Mouse (Mus musculus) midbrain, embryonic 10.5 days (tissue): ENCODE results near the gene Arpc5. TPM values are rescaled to one million over a fixed set of nuclear protein-coding genes. Genes with fewer than 3 reads are reported as not detected.
"Not testable (repeated sequence)": the region's sequence is repeated elsewhere in the genome, so short reads cannot be mapped to it uniquely, and the experiment has no call there.

ENCODE experiments used
- DNase-seq: peaks from one replicate; pipeline ENCODE4 v3.0.0-alpha.2; 2017; ENCODE audit warnings: low spot score
- H3K27ac ChIP-seq: fragments of 300-500 bp; sonication (generic); replicated peaks from 2 replicates; pipeline ENCODE4 v1.5.1; 2016; ENCODE audit warnings: mild to moderate bottlenecking
- H3K27me3 ChIP-seq: fragments of 300-500 bp; sonication (generic); 2 replicates; pipeline ENCODE4 v1.6.1; 2016; ENCODE audit warnings: low read depth, mild to moderate bottlenecking; ENCODE audit not compliant: poor library complexity, severe bottlenecking
- H3K36me3 ChIP-seq: fragments of 300-500 bp; sonication (generic); 2 replicates; pipeline ENCODE4 v1.6.1; 2016; ENCODE audit warnings: mild to moderate bottlenecking, moderate library complexity
- H3K4me1 ChIP-seq: fragments of 300-500 bp; sonication (generic); 2 replicates; pipeline ENCODE4 v1.6.1; 2016
- H3K4me3 ChIP-seq: fragments of 300-500 bp; sonication (generic); 2 replicates; pipeline ENCODE4 v1.5.1; 2016; ENCODE audit warnings: mild to moderate bottlenecking, moderate library complexity
- H3K9me3 ChIP-seq: fragments of 300-500 bp; sonication (generic); replicated peaks from 2 replicates; pipeline ENCODE4 v1.6.1; 2016; ENCODE audit warnings: mild to moderate bottlenecking
- WGBS: fragments of 180-500 bp; shearing (Covaris S2); methylation state at CpG from one replicate; pipeline ENCODE4 v1.1.7; 2016; 5-methylcytosine and 5-hydroxymethylcytosine counted together
- polyA plus RNA-seq: library from polyadenylated mRNA; unstranded; fragments of >200 nt; fragmentation: Nextera tagmentation; extraction: Ambion mirVana; gene quantifications from 2 replicates; pipeline ENCODE4 v1.2.1, GENCODE M21; 2016

Gene Arpc5
- polyA plus RNA-seq, 1 experiment from 2014 or later = 207 TPM

DNA sequence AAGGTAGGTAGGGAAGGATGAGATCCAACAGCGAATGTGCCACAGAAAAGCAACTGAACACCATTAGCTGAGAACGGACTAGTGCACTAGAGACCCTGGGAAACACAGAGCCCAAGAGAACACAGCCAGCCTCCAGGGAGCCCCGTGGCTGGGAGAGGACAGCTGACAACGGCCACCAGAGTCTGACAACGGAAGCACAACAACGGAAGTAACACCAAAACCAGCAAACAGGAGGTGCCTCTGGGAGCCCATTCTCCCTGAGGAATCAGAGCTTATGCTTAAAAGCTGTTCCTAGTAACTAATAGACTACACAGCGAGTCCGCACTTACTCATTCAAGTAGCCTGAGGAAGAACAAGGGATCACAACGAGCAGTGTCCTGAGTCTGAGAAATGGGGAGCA, 17.1 kb upstream of the Arpc5 start:
- H3K27me3 ChIP-seq = no peaks in the 10 kb centered on the region
- H3K4me3 ChIP-seq = no peak overlapping the region
- no peak overlapping the region for H3K27ac ChIP-seq
- DNase-seq = no peak
- H3K4me1 ChIP-seq = peaks cover 11% of the 10 kb centered on the region; the same call in 1 of the 2 replicates
- H3K9me3 ChIP-seq = no peaks in the 10 kb centered on the region
- 75% methylated on average over 9 of the region's 9 CpGs for WGBS
- no peaks in the 10 kb centered on the region for H3K36me3 ChIP-seq

DNA sequence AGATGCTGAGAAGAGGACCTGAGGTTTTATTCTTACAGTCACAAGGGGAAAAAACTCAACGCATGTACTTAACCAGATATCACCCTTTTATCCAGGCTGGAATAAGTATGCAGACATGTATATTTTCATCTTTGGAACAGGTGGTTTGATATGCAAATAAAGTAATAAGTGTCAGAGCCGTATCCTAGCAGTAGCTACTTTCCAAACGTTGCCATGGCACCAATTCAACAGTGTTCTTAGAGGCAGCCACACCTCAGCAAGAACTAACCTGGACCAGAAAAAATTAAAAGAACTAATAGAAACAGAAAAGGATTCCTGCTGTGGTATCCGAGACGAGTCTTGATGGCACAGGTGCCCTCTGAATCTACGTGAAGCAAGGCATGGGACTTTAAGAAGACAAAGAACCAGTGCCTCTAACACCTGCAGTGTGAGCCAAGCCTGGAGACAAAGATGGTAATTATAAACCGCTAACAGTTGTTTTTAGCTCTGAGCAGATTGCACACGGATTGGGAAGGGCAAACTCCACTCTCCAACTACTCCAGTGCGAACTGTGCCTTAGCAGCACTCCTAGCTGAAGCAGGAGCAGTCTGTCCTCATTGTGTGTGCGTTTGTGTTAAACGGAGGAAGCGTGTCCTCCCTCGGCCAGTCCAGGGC, 15.9 kb upstream of the Arpc5 start, which contains the start of gene Apobec4:
Apobec4 (plus strand) TSS at position 240 of the 654 bp plus-strand sequence.
- no peaks in the 10 kb centered on the region for H3K9me3 ChIP-seq
- H3K4me3 ChIP-seq = no peak within 1 kb of the TSS
- peaks cover 11% of the 10 kb centered on the region; the same call in 1 of the 2 replicates for H3K4me1 ChIP-seq
- H3K27ac ChIP-seq = no peak within 1 kb of the TSS
- no peaks in the 10 kb centered on the region for H3K27me3 ChIP-seq
- no peak for DNase-seq
- no peaks in the 10 kb centered on the region for H3K36me3 ChIP-seq
- 76% methylated on average over 13 of the region's 13 CpGs for WGBS

DNA sequence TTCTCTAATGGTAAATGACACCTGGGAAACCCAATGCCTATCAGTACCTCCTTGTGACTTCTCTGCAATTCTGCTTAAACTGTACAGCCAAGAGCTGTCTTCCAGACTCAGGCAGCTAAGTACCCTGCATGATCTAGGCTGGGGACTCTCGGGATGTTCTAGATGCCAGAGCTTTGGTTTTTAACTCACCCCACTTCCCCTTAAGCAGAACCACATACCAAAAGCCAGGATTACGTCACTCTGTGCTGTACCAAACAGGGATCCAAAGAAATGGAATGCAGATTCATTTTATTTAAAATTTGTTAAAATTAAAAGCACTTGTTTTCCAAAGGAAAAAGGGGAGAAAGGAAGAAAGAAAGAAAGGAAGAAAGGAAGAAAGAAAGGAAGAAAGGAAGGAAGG, 4.6 kb upstream of the Arpc5 start:
- DNase-seq = no peak
- Histone ChIP-seq H3K27ac (no peak overlapping the region), H3K9me3 (no peaks in the 10 kb centered on the region), H3K4me3 (no peak overlapping the region), H3K27me3 (peaks cover 30% of the 10 kb centered on the region), H3K36me3 (no peaks in the 10 kb centered on the region), H3K4me1 (peaks cover 9% of the 10 kb centered on the region)
- WGBS = 87% methylated on average over 2 of the region's 2 CpGs

DNA sequence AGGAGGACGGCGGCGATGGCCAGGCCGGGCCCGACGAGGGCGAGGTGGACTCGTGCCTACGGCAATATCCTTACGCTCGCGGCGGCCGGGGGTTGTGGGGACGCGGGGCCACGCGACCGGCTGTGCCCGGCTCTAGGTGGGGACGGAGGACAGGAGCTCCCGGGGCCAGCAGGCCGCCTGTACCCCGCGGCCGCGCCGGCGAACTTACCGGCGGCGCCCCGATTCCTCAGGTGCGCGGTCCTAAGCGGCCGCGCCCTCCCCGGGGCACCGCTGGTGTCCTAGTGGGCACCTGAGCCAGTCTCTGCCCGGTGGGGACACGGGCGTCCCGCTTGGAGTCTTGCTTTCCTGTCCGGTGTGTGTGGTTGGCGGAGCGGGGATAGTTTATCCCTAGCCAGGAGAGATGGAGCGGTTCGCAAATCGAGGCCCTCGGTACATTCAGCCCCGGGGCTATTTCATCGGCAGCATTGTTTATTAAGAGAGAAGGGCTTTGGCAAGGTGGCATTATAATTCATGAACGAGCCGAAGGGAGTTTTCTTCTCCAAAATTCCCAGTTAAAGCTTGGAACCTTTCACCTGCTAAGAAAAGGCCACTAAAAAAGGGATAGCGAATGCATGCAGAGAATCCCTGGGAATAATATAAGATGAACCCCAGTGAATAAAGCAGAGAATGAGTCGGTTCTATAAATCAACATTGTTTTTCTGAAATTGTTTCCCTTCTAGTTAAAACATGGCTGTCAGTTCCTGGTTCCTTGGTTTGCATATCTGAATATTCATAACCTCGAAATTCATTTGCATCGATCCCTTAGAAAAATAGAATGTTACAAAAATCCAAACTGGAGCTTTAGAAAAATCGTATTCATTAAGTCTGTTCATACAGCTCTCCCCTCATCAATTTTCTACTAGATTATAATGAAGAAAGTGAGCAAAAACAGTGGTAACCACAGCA, 734 bp downstream of the Arpc5 start:
- no peaks in the 10 kb centered on the region for H3K9me3 ChIP-seq
- peak overlapping the region; percentile 79 for H3K4me3 ChIP-seq
- peak overlapping the region; percentile 91 for H3K27ac ChIP-seq
- H3K36me3 ChIP-seq = peaks cover 25% of the 10 kb centered on the region
- H3K27me3 ChIP-seq = peaks cover 30% of the 10 kb centered on the region
- peaks cover 16% of the 10 kb centered on the region for H3K4me1 ChIP-seq
- 2% methylated on average over 60 of the region's 60 CpGs for WGBS
- no peak for DNase-seq

DNA sequence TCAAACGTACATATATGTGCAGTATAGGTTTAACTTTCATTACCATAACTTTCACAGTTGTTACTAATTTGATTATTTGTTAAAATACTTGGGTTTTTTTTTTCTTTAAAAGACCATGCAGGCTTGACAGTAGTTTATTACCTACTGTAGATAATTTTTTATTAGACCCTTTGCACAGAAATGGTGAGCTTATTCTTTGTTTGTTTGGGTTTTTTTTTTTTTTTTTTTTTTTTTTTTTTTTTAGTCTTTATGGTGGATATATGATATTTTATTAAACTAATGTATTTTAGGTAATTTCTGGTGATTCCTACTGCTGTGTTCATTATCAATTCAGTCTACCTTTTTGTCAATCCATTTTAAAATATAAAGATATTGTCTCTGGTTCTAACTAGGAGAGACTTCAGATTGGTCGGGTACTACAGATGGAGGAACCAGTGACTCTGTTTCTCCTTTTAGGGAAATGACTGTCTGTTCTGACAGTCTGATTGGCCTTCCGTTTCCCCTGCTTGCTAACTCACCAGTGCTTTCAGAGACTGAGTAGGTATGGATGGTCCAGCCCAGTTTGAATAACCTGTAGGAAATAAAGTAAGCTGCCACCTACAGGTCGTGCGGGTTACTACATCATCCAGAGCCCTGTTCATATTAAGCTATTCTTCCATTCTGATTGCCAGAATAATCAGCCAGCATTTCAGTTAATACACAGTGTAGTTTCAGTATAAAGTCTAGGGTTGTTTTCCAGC, 1.6 kb downstream of the Arpc5 start:
- Histone ChIP-seq H3K4me1 (peaks cover 16% of the 10 kb centered on the region), H3K36me3 (peaks cover 32% of the 10 kb centered on the region), H3K27me3 (peaks cover 30% of the 10 kb centered on the region), H3K27ac (no peak overlapping the region), H3K9me3 (no peaks in the 10 kb centered on the region), H3K4me3 (peak overlapping the region; percentile 79)
- peak; percentile 80 for DNase-seq
- 12% methylated on average over 5 of the region's 5 CpGs for whole genome bisulfite sequencing

DNA sequence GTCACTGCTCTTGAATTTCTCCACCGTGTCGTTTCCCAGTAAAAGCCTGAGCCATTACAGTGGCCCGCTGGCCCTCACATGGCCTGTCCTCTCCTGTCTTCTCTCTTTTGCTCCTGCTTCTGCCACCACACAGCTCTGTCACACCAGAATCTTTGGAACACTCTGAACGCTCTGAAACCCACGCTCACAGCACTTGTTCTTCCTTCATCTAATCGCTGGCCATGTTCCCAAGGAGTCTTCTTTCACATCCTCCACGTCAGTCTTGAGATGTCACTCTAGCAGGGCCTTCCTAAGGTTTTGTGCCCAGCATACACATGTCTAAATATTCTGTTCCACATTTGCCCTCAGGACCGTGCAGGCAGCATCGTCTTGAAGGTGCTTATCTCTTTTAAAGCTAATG, 4.7 kb downstream of the Arpc5 start:
- H3K27ac ChIP-seq = no peak overlapping the region
- 92% methylated on average over 9 of the region's 9 CpGs for WGBS
- H3K36me3 ChIP-seq = peaks cover 63% of the 10 kb centered on the region
- peaks cover 8% of the 10 kb centered on the region for H3K4me1 ChIP-seq
- no peaks in the 10 kb centered on the region for H3K9me3 ChIP-seq
- no peak overlapping the region for H3K4me3 ChIP-seq
- DNase-seq = no peak
- no peaks in the 10 kb centered on the region for H3K27me3 ChIP-seq

DNA sequence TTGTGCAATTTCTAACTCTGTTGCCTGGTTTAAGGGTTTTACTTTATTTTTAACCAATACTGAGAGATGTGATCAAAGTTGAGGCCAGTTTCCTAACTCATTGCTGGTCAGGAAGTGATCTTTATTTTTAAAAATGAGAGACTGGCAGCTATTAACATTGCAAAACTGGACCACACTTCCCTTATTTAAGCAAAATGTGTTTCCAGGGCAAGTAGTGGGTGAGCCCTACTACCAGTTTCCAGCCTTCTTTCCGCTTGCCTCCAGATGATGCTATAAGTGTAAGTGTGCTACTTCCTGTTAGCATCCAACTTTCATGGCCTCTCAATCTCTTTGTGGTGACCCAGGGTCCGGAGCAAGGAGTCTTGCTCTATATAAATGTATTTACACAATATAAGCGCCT, 8.3 kb downstream of the Arpc5 start:
- not testable (repeated sequence) for H3K9me3 ChIP-seq, H3K27ac ChIP-seq, H3K4me1 ChIP-seq, H3K4me3 ChIP-seq, DNase-seq, H3K27me3 ChIP-seq
- peaks cover 61% of the 10 kb centered on the region for H3K36me3 ChIP-seq
- WGBS = 96% methylated on average over 3 of the region's 3 CpGs

DNA sequence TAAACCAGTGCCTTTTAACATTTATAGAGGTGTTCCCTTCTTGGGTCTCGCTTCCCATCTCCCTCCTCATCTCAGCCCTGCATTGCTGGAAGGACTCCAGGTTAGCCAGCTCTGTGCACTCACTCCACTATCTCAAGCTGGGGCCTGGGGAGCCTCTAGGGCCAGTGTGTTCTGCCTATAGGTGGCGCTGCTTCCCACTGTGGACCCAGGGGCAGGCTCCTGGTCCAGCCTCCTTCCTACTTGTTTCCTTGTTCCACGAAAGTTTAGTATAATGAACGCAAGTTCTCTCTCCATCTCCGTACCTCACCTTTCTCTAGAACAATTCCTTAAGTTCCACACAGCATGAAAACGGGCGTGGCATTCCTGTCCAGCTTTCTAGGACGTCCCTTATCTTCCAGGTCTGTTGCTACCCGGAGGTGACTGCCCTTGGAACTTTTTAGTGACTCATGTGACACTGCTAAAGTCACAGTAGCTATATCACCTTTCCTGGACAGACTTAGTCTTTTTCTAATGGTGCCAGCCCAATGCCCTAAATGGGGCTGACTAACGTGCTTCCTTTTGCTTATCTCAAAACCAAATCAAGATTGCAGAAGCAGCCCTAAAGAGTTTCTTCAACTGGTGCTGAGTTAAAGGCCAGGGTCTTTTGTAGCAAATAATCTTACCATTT, 12.9 kb downstream of the Arpc5 start:
- no peaks in the 10 kb centered on the region for H3K9me3 ChIP-seq
- 41% methylated on average over 10 of the region's 10 CpGs for WGBS

DNA sequence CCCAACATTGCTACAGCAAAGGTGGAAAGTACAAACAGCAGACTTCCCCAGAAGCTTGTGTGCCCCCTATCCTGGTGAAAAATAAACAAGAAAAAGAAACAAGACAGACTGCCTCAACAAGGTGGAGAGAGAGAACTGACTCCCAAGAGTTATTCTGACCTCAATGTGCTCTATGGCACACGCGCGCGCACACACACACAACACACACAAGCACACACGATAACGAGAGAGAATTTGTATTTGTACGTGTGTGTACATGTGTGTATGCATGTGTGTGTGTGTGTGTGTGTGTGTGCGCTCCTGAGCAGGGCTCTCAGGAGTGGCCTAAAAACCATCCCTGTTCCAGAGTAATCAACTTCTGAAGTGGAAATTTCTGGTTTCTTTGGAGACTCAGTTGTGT, 18.3 kb downstream of the Arpc5 start:
- H3K9me3 ChIP-seq = no peaks in the 10 kb centered on the region
- H3K27ac ChIP-seq = no peak overlapping the region
- H3K4me3 ChIP-seq = no peak overlapping the region
- H3K27me3 ChIP-seq = no peaks in the 10 kb centered on the region
- 95% methylated on average over 8 of the region's 8 CpGs for WGBS
- H3K36me3 ChIP-seq = no peaks in the 10 kb centered on the region
- peaks cover 17% of the 10 kb centered on the region for H3K4me1 ChIP-seq
- DNase-seq = no peak

More for the DNA sequence above, 12.9 kb downstream of the Arpc5 start:
- H3K36me3 ChIP-seq = peaks cover 24% of the 10 kb centered on the region
- DNase-seq = peak; percentile 63
- no peaks in the 10 kb centered on the region for H3K27me3 ChIP-seq
- no peak overlapping the region for H3K4me3 ChIP-seq
- H3K27ac ChIP-seq = no peak overlapping the region
- H3K4me1 ChIP-seq = no peaks in the 10 kb centered on the region

DNA sequence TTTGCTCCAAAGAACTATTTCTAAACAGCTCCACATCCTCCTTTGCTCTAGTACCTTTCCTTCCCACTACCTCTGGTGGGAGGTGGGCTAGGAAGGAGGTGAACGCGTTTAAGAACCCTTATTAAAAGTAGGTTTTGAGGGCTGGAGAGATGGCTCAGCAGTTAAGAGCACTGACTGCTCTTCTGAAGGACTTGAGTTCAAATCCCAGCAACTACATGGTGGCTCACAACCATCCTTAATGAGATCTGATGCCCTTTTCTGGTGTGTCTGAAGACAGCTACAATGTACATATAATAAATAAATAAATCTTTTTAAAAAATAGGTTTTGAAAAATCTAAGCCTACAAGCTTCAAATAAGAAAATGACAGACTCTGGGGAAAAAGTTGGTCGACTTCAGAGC, 19.1 kb downstream of the Arpc5 start:
- H3K27ac ChIP-seq, DNase-seq, H3K36me3 ChIP-seq, H3K4me3 ChIP-seq, H3K9me3 ChIP-seq, H3K27me3 ChIP-seq: not testable (repeated sequence)
- WGBS = 92% methylated on average over 3 of the region's 3 CpGs
- peaks cover 19% of the 10 kb centered on the region for H3K4me1 ChIP-seq

DNA sequence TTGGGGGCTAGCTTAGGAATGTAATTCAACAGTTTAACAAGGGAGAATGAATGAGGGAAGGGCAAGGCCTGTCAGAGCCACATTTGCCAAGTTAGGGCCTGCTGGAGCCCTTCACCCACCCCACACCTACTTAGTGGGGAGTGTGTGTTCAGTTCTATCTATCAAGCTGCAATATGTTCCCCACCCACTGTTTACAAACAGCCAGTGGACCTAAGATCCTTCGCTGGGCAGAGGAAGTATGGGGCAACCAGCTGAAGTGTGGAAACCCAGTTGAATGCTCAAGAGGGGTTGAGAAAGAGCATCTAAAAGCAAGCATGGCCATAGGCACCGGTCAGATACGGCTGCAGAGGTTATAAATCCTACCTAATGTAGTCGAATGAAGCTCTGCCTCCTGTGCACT, 20.6 kb downstream of the Arpc5 start:
- Histone ChIP-seq H3K27ac (no peak overlapping the region), H3K9me3 (no peaks in the 10 kb centered on the region), H3K27me3 (no peaks in the 10 kb centered on the region), H3K36me3 (no peaks in the 10 kb centered on the region), H3K4me3 (no peak overlapping the region), H3K4me1 (peaks cover 30% of the 10 kb centered on the region)
- DNase-seq = no peak
- WGBS = 93% methylated on average over 4 of the region's 4 CpGs

DNA sequence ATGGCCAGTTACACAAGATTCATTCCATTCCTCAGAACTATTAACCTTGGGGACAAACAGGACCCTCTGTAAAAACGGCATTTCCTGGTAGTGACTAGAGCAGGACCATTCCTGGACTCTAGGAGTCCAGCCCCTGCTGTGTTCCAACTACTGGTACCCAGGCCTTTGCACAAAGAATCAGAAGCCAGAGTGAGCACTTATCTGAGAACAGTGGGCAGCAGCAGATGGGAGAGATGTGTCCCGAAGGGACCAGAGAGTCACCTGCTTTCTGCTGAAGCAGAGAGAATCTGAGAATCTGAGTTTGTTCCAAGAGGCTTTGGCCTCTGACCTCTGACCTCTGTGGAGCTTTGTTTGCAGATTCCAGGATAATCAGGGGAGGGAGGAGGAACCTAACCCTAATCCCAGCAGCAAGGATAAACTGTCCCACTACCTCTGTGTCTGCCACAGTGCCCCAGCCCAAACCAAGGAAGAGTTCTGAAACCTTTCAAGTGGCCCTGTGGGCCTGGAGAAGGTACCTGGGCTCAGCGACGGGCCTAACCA, 21.8 kb downstream of the Arpc5 start:
- peak; percentile 39 for DNase-seq
- Histone ChIP-seq H3K4me3 (no peak overlapping the region), H3K27ac (peak overlapping the region; percentile 72), H3K27me3 (no peaks in the 10 kb centered on the region), H3K4me1 (peaks cover 42% of the 10 kb centered on the region), H3K9me3 (no peaks in the 10 kb centered on the region), H3K36me3 (no peaks in the 10 kb centered on the region)
- WGBS = 18% methylated on average over 4 of the region's 4 CpGs
